Mouse (Mus musculus) erythroblast, embryonic 14.5 days (primary cell): ENCODE results near the gene 2310034C09Rik.

Source experiments
- GATA1 ChIP-seq: IDR thresholded peaks from 2 replicates; pipeline ENCODE4 v1.6.1; 2012; ENCODE audit warnings: low read length, inconsistent platforms, mixed read lengths
- TAL1 ChIP-seq: IDR thresholded peaks from 3 replicates; pipeline ENCODE4 v1.6.1; 2012; ENCODE audit warnings: low read length, inconsistent platforms, mixed read lengths

DNA sequence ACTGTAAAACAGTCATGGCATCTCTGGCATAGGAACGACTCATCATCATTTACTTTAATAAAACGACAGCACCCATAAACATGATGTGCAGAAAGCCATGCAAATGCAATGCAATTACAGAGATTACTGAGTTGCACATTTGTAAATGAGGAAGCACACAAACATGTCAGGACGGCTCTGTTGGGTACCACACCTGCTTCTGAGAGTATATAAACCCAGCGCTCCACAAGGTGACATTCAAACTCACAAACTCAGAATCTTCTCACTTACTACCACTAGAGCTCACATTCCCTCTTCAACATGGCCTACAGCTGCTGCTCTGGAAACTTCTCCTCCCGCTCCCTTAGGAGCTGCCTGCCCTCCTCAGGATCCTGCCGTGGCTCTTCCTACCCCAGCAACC is 18.9 kb downstream of the 2310034C09Rik start, which contains the start of gene Gm5965:
- TF ChIP-seq GATA1 = no peak
- TF ChIP-seq TAL1 = no peak
